19 mouse cellular contexts compared by ENCODE assay signal in genomic region chr1:41935912-41936478, GRCm38 (mm10).
A peak's percentile ranks its signal among the peaks of the same experiment; 100 is the strongest.
DNase-seq lines count a peak whose midpoint lies in the region; ATAC-seq and TF ChIP-seq lines count a peak whose summit lies in the region.
"Had no signal": no experiment of that assay in that cellular context is flagged by ENCODE, and none has a peak within 500 bp of the region (broad histone marks: within the 10 kb centered on the region; RNA-seq: fewer than 3 reads in every experiment).

No protein-coding gene starts in this region.

- no peak overlapping the region for H3K4me2 ChIP-seq in forebrain, embryonic 11.5 days (ENCODE audit: low read depth, low read length, severe bottlenecking)
- no peak overlapping the region for H3K4me2 ChIP-seq in forebrain, embryonic 16.5 days (ENCODE audit: low read length)
- H3K4me2 ChIP-seq in midbrain, postnatal 0 days (ENCODE audit: low read depth, low read length, poor library complexity, severe bottlenecking): no peak overlapping the region
- no peak overlapping the region for H3K4me2 ChIP-seq in midbrain, embryonic 13.5 days (replicated peaks)
- H3K4me2 ChIP-seq in forebrain, embryonic 14.5 days (ENCODE audit: low read length): no peak overlapping the region
- H3K4me2 ChIP-seq: embryonic facial prominence, embryonic 13.5 days; heart, embryonic 11.5 days; heart, embryonic 15.5 days had no signal

- no peak overlapping the region for H3K9ac ChIP-seq in forebrain, embryonic 11.5 days (ENCODE audit: low read length)
- no peak overlapping the region for H3K9ac ChIP-seq in forebrain, embryonic 16.5 days (replicated peaks; ENCODE audit: low read depth, low read length)
- no peak overlapping the region for H3K9ac ChIP-seq in midbrain, postnatal 0 days (replicated peaks; ENCODE audit: low read length, poor library complexity, severe bottlenecking)
- no peak overlapping the region for H3K9ac ChIP-seq in midbrain, embryonic 13.5 days (replicated peaks)
- H3K9ac ChIP-seq in forebrain, embryonic 14.5 days (ENCODE audit: low read length): no peak overlapping the region
- H3K9ac ChIP-seq: embryonic facial prominence, embryonic 13.5 days; heart, embryonic 15.5 days had no signal

- peak; percentile 82 for ATAC-seq in forebrain, embryonic 11.5 days (replicated peaks; ENCODE audit: low FRiP score)
- no peak for ATAC-seq in forebrain, embryonic 16.5 days
- no peak for ATAC-seq in midbrain, postnatal 0 days (ENCODE audit: low FRiP score)
- ATAC-seq in midbrain, embryonic 13.5 days: no peak
- ATAC-seq in forebrain, embryonic 14.5 days: peak; percentile 61
- ATAC-seq: hindbrain, postnatal 0 days had no signal

- no peaks in the 10 kb centered on the region for H3K36me3 ChIP-seq in forebrain, embryonic 11.5 days (ENCODE audit: control insufficient read depth, insufficient read depth, low read length)
- H3K36me3 ChIP-seq in forebrain, embryonic 16.5 days (ENCODE audit: control insufficient read depth, insufficient read depth): no peaks in the 10 kb centered on the region
- H3K36me3 ChIP-seq in midbrain, postnatal 0 days (ENCODE audit: insufficient read depth, low read length): no peaks in the 10 kb centered on the region
- H3K36me3 ChIP-seq in midbrain, embryonic 13.5 days: no peaks in the 10 kb centered on the region
- no peaks in the 10 kb centered on the region for H3K36me3 ChIP-seq in forebrain, embryonic 14.5 days (ENCODE audit: control insufficient read depth, insufficient read depth, low read length)
- H3K36me3 ChIP-seq in kidney, adult 2 months (ENCODE audit: control insufficient read depth, insufficient read depth, low read length): no peaks in the 10 kb centered on the region
- H3K36me3 ChIP-seq: embryonic facial prominence, embryonic 13.5 days; heart, embryonic 15.5 days had no signal

- H3K9me3 ChIP-seq in forebrain, embryonic 11.5 days (ENCODE audit: control insufficient read depth, low read length): no peaks in the 10 kb centered on the region
- H3K9me3 ChIP-seq in forebrain, embryonic 16.5 days (ENCODE audit: control insufficient read depth, low read length): no peaks in the 10 kb centered on the region
- no peaks in the 10 kb centered on the region for H3K9me3 ChIP-seq in midbrain, postnatal 0 days (ENCODE audit: low read length)
- no peaks in the 10 kb centered on the region for H3K9me3 ChIP-seq in midbrain, embryonic 13.5 days
- no peaks in the 10 kb centered on the region for H3K9me3 ChIP-seq in forebrain, embryonic 14.5 days (replicated peaks; ENCODE audit: control insufficient read depth, low read length)
- H3K9me3 ChIP-seq: embryonic facial prominence, embryonic 13.5 days; heart, embryonic 15.5 days had no signal

- no peaks in the 10 kb centered on the region for H3K4me1 ChIP-seq in forebrain, embryonic 11.5 days (replicated peaks; ENCODE audit: control insufficient read depth, insufficient read depth, low read length)
- peaks cover 4% of the 10 kb centered on the region; the same call in 1 of the 2 replicates for H3K4me1 ChIP-seq in forebrain, embryonic 16.5 days (replicated peaks; ENCODE audit: control insufficient read depth, insufficient read depth, low read length)
- no peaks in the 10 kb centered on the region for H3K4me1 ChIP-seq in midbrain, postnatal 0 days (ENCODE audit: insufficient read depth, low read length)
- H3K4me1 ChIP-seq in midbrain, embryonic 13.5 days (replicated peaks): no peaks in the 10 kb centered on the region
- H3K4me1 ChIP-seq in forebrain, embryonic 14.5 days (ENCODE audit: control insufficient read depth, insufficient read depth, low read length): peaks cover 2% of the 10 kb centered on the region; the same call in 1 of the 2 replicates
- H3K4me1 ChIP-seq in kidney, adult 2 months (ENCODE audit: control insufficient read depth, insufficient read depth, low read length): no peaks in the 10 kb centered on the region
- H3K4me1 ChIP-seq: embryonic facial prominence, embryonic 13.5 days; heart, embryonic 15.5 days had no signal

- H3K27me3 ChIP-seq in forebrain, embryonic 11.5 days (ENCODE audit: control insufficient read depth, insufficient read depth, low read length): no peaks in the 10 kb centered on the region
- no peaks in the 10 kb centered on the region for H3K27me3 ChIP-seq in forebrain, embryonic 16.5 days (replicated peaks; ENCODE audit: control insufficient read depth, insufficient read depth, low read length)
- no peaks in the 10 kb centered on the region for H3K27me3 ChIP-seq in midbrain, postnatal 0 days (ENCODE audit: insufficient read depth, low read length)
- no peaks in the 10 kb centered on the region for H3K27me3 ChIP-seq in midbrain, embryonic 13.5 days
- no peaks in the 10 kb centered on the region for H3K27me3 ChIP-seq in forebrain, embryonic 14.5 days (replicated peaks; ENCODE audit: control insufficient read depth, insufficient read depth, low read length)
- H3K27me3 ChIP-seq in kidney, adult 2 months (replicated peaks; ENCODE audit: control insufficient read depth, insufficient read depth, low read length): no peaks in the 10 kb centered on the region
- H3K27me3 ChIP-seq: embryonic facial prominence, embryonic 13.5 days; heart, embryonic 15.5 days had no signal

- WGBS in forebrain, embryonic 11.5 days: 24% methylated on average over 7 of the region's 7 CpGs
- 21% methylated on average over 7 of the region's 7 CpGs for WGBS in forebrain, embryonic 16.5 days
- 72% methylated on average over 7 of the region's 7 CpGs for WGBS in midbrain, postnatal 0 days
- WGBS in midbrain, embryonic 13.5 days: 52% methylated on average over 7 of the region's 7 CpGs
- WGBS in forebrain, embryonic 14.5 days: 10% methylated on average over 7 of the region's 7 CpGs
- 89% methylated on average over 7 of the region's 7 CpGs for WGBS in kidney, adult 2 months

- H3K4me3 ChIP-seq in forebrain, embryonic 11.5 days (ENCODE audit: low read depth, low read length): no peak overlapping the region
- H3K4me3 ChIP-seq in forebrain, embryonic 16.5 days (replicated peaks; ENCODE audit: low read length): no peak overlapping the region
- no peak overlapping the region for H3K4me3 ChIP-seq in midbrain, postnatal 0 days (ENCODE audit: low read depth, low read length)
- H3K4me3 ChIP-seq in midbrain, embryonic 13.5 days (replicated peaks): no peak overlapping the region
- H3K4me3 ChIP-seq in forebrain, embryonic 14.5 days (ENCODE audit: low read depth, low read length): no peak overlapping the region
- H3K4me3 ChIP-seq in kidney, adult 2 months (ENCODE audit: insufficient read depth, low read depth, low read length): no peak overlapping the region
- H3K4me3 ChIP-seq: embryonic facial prominence, embryonic 13.5 days; heart, adult 2 months; heart, embryonic 15.5 days had no signal

- TF ChIP-seq POLR2A in kidney, adult 2 months (IDR thresholded peaks at IDR 0.05; ENCODE audit: low read depth, low read length): no peak

- no peak for TF ChIP-seq CTCF in midbrain, postnatal 0 days (IDR thresholded peaks at IDR 0.05)
- no peak for TF ChIP-seq CTCF in kidney, adult 2 months (conservative IDR thresholded peaks at IDR 0.05; ENCODE audit: insufficient read depth, insufficient read length, low read depth, low read length)

- DNase-seq in forebrain, embryonic 11.5 days (ENCODE audit: low spot score): peak; percentile 57
- peak; percentile 3 for DNase-seq in midbrain, postnatal 0 days (ENCODE audit: low spot score)
- peak; percentile 83 for DNase-seq in forebrain, embryonic 14.5 days (ENCODE audit: low spot score)
- DNase-seq in kidney, adult 2 months: no peak
- DNase-seq in layer of hippocampus, adult 8-10 months (ENCODE audit: low spot score in 2 of 2): no peak
- DNase-seq: adrenal gland, adult 8-10 months; cerebellum, adult 11-12 months; cerebellum, adult 9-10 months; cerebellum, postnatal 25 days; gastrocnemius, postnatal 14 days; heart, adult 2 months; heart, postnatal 14 days; kidney, adult 11 months had no signal

- H3K27ac ChIP-seq in forebrain, embryonic 11.5 days (ENCODE audit: low read depth, low read length): no peak overlapping the region
- no peak overlapping the region for H3K27ac ChIP-seq in forebrain, embryonic 16.5 days (ENCODE audit: low read length)
- H3K27ac ChIP-seq in midbrain, postnatal 0 days (ENCODE audit: low read depth, low read length): no peak overlapping the region
- no peak overlapping the region for H3K27ac ChIP-seq in midbrain, embryonic 13.5 days
- no peak overlapping the region; the same call in 1 of the 2 replicates for H3K27ac ChIP-seq in forebrain, embryonic 14.5 days (ENCODE audit: low read depth, low read length)
- no peak overlapping the region for H3K27ac ChIP-seq in kidney, adult 2 months (ENCODE audit: insufficient read depth, low read depth, low read length)
- H3K27ac ChIP-seq: embryonic facial prominence, embryonic 13.5 days; heart, adult 2 months; heart, embryonic 15.5 days; hindbrain, postnatal 0 days had no signal

Comparison
In these comparisons a context has a peak if more than half of its experiments do, and no peak if none do; other contexts are left out.
1. ATAC-seq: peak in forebrain, embryonic 11.5 days (single experiment) and forebrain, embryonic 14.5 days (single experiment); none in forebrain, embryonic 16.5 days (single experiment), midbrain, postnatal 0 days (single experiment) and midbrain, embryonic 13.5 days (single experiment).
2. DNase-seq: peak in forebrain, embryonic 11.5 days (single experiment), midbrain, postnatal 0 days (single experiment) and forebrain, embryonic 14.5 days (single experiment); none in kidney, adult 2 months (single experiment) and layer of hippocampus, adult 8-10 months (0 of 2).